Mouse (Mus musculus) right cerebral cortex, postnatal 4 days (tissue): ENCODE measurements around the gene 9130019O22Rik.
"Not testable (repeated sequence)": the region's sequence is repeated elsewhere in the genome, so short reads cannot be mapped to it uniquely, and the experiment has no call there.

Experiments used
- DNase-seq: peaks from one replicate; pipeline ENCODE4 v3.0.0-alpha.2; 2022

The 9130019O22Rik gene

DNA sequence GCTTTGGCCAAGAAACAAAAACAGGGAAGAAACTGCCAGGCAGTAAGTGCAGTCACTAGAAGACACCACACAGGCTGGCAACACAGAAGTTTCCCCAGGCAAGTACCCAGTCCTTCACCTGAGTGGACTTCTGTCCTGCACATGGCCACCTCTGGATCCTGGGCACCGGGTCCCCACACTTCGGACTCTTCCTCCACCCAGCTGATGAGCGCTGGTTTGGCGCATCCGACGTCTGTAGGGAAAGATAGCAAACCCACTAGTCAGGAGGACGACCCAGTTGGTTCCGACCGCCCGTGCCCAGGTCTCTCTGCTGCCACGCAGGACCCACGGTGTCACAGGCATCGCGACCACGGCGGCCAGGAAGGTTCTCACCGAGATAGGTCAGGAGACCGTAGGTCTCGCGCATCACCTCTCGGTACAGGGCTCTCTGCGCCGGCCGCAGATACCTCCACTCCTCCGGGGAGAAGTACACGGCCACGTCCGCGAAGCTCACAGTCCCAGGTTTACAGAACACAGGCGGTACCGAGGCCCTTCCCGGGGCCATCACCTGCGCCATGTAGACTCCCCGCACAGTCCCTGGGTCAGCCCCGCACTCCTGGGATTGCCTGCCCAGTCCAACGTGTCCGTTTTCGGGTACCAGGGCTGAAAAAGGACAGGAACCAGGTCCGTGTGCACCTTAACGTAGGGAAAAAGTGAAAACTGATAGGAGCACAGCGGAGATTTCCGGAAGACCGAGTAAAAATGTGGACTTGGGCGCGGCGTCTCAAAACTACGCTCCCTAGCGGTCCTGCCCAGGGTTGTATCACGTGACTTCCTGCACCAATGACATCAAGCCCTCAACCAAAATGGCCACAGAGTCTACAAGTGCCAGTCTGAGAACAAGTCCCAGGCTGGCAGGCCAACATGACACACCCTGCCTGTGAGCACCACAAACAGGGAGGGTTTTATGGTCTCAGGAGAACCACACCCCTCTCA is 11.4 kb downstream of the 9130019O22Rik start, which contains the start of gene Zfp747:
Zfp747 (minus strand) TSS at position 780 of the 975 bp plus-strand sequence.
- DNase-seq, result peak; percentile 83

- DNase-seq, result not testable (repeated sequence)
Measured at GRCm38 (mm10) chr7:127371870-127372269, 15.1 kb downstream of the 9130019O22Rik start.

- no peak for DNase-seq
Measured at GRCm38 (mm10) chr7:127371213-127371612, 15.8 kb downstream of the 9130019O22Rik start.

DNA sequence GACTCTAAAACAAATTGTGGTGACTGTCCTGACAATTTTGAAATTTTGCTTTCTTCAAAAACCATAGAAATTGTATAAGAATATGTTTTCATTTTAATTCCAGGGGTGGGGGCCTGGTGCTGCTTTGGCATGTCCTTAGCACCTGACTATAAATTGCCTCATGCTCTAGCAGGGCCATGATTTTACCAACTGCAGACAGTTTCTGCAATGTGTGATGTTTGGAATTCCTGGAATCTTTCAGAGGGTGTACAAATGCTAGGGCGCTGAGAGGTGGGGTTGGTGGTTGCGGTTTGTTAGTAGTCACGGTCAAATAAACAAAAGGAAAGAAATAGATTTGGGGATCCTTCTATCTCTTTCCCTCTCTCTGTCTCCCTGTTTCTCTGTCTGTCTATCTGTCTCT is 20.7 kb downstream of the 9130019O22Rik start:
- no peak for DNase-seq

GRCm38 (mm10) chr7:127364166-127364565 is 22.8 kb downstream of the 9130019O22Rik start:
- no peak for DNase-seq

GRCm38 (mm10) chr7:127363475-127363921 is 23.5 kb downstream of the 9130019O22Rik start:
- DNase-seq, result no peak

GRCm38 (mm10) chr7:127362418-127362817 is 24.5 kb downstream of the 9130019O22Rik start:
- DNase-seq, result not testable (repeated sequence)

DNA sequence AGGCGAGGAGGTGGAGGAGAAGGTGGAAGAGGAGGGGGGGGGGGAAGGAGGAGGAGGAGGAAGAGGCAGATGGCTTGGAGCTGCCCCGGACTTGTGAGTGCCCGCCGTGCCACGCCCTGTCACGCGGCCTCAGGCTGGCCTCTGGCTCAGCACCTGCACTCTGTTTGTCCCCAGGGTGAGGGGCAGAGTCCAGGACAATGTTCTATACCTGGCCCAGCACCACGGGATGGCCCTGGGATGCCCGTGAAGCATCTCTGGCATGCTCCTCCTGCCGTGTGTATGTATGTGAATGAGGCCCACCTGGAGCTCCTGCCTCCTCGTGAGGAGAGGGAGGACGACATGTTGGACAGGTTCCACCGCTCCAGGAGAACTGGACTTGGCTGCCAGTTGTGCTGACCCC is 25.5 kb downstream of the 9130019O22Rik start:
- no peak for DNase-seq

GRCm38 (mm10) chr7:127360265-127360664 is 26.7 kb downstream of the 9130019O22Rik start:
- no peak for DNase-seq

DNA sequence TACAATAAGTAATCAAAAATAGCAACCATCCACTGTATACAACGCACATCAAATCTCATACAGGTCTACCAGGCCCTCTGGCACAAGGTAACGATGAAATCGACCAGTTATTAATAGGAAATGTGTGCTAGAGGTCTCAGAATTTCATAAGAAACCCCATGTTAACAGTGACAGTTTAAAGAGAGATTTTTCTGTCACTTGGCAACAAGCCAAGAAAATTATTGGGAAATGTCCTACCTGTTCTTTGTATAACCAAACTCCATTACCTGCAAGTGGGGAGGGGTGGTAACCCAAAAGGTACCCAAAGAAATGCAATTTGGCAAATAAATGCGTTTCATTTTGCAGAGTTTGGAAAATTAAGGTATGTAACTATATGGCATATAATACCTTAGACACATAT is 28.5 kb downstream of the 9130019O22Rik start:
- DNase-seq, result no peak

GRCm38 (mm10) chr7:127357871-127358270 is 29.1 kb downstream of the 9130019O22Rik start:
- DNase-seq, result no peak

- DNase-seq, result no peak
Measured at GRCm38 (mm10) chr7:127355796-127356195, 31.2 kb downstream of the 9130019O22Rik start.

- no peak for DNase-seq
Measured at GRCm38 (mm10) chr7:127351230-127352004, 35.5 kb downstream of the 9130019O22Rik start.

- no peak for DNase-seq
Measured at GRCm38 (mm10) chr7:127346676-127347075, 40.3 kb downstream of the 9130019O22Rik start.

GRCm38 (mm10) chr7:127345512-127346325 is 41.2 kb downstream of the 9130019O22Rik start, which contains the start of gene Zfp768:
Zfp768 (minus strand) TSS chr7:127345589.
- peak; percentile 99 for DNase-seq

- DNase-seq, result peak; percentile 55
Measured at GRCm38 (mm10) chr7:127345092-127345491, 41.9 kb downstream of the 9130019O22Rik start.

GRCm38 (mm10) chr7:127344371-127344770 is 42.6 kb downstream of the 9130019O22Rik start:
- no peak for DNase-seq

GRCm38 (mm10) chr7:127343351-127344019 is 43.5 kb downstream of the 9130019O22Rik start:
- DNase-seq, result no peak

GRCm38 (mm10) chr7:127342888-127343287 is 44.1 kb downstream of the 9130019O22Rik start:
- DNase-seq, result no peak

- no peak for DNase-seq
Measured at GRCm38 (mm10) chr7:127342332-127342731, 44.6 kb downstream of the 9130019O22Rik start.

DNA sequence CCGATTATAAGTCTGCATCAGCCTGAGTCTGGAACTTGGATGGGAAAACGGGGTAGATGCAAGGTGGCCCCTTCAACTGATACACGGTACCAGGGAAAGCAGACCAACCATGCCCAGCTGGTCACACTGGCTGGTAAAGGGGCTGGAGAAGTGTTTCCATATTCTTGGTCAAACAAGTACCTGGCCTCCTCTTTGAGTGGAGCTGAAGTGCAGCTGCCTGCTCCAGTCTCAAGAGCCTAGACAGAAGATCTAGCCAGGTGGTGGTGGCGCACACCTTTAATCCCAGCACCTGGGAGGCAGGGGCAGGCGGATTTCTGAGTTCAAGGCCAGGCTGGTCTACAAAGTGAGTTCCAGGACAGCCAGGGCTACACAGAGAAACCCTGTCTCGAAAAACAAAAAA is 45.1 kb downstream of the 9130019O22Rik start:
- DNase-seq, result not testable (repeated sequence)

DNA sequence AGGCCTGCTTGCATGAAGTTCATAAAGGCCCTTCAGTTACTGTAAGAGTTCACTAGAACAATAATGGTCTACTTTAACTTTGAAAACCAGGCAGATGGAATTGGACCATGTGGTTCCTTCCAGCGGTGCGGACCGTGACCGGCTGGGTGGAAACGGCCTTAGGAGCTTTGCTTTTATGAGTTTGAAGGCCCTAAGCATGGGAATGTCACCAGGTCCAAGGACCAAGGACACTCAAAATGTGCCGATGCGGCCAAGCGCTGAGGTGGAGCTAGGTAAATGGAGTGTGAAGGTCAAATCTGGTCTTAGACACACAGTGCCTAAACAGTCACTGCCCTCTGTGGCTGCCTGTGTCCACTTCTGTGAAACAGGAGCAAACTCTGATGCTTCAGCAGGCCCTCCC is 45.6 kb downstream of the 9130019O22Rik start:
- DNase-seq, result no peak
